Mouse (Mus musculus) megakaryocyte progenitor cell, adult 5-6 weeks (primary cell): ENCODE data around the gene Ntn4. TPM values are rescaled to one million over a fixed set of nuclear protein-coding genes. Genes with fewer than 3 reads are reported as not detected.

Experiments
- ATAC-seq: replicated peaks from 2 replicates; pipeline ENCODE4 v1.8.0; 2016; ENCODE audit warnings: mild to moderate bottlenecking, moderate TSS enrichment, inconsistent platforms; ENCODE audit not compliant: poor library complexity
- total RNA-seq, 2 experiments: library from RNA; stranded (forward) in 1 of 2; stranded (reverse) in 1 of 2; fragments of 157-497, 149-512 nt in 1 of 2; fragments of 200-1000 nt in 1 of 2; gene quantifications; 2 replicates each; pipeline versions ENCODE4 v1.2.3 to v1.2.4; 2015 to 2017

Gene Ntn4
- total RNA-seq, 2 experiments from 2014 or later: 1.1 to 1.2 TPM

- ATAC-seq: peak; percentile 21; the same call in 1 of the 2 replicates
These were observed 706 bp downstream of the Ntn4 start for GRCm38 (mm10) chr10:93640953-93641820.

- peak; percentile 51 for ATAC-seq
These were observed 1.6 kb downstream of the Ntn4 start for GRCm38 (mm10) chr10:93641821-93642746.

GRCm38 (mm10) chr10:93642897-93643296, 2.4 kb downstream of the Ntn4 start:
- ATAC-seq: no peak

DNA sequence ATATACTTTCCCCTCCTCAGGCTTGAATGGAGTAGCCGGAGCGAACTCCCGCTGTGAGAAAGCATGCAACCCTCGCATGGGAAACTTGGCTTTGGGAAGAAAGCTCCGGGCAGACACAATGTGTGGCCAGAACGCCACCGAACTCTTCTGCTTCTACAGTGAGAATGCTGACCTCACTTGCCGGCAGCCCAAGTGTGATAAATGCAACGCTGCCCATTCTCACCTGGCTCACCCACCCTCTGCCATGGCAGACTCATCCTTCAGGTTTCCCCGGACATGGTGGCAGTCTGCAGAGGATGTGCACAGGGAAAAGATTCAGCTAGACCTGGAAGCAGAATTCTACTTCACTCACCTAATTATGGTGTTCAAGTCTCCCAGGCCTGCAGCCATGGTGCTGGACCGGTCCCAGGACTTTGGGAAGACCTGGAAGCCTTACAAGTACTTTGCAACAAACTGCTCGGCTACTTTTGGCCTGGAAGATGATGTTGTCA, 4.0 kb downstream of the Ntn4 start:
- ATAC-seq: no peak

- ATAC-seq: peak; percentile 80
These were observed 7.4 kb downstream of the Ntn4 start for GRCm38 (mm10) chr10:93647655-93648561.

GRCm38 (mm10) chr10:93648598-93649102, 8.2 kb downstream of the Ntn4 start:
- ATAC-seq: peak; percentile 5; the same call in 1 of the 2 replicates

DNA sequence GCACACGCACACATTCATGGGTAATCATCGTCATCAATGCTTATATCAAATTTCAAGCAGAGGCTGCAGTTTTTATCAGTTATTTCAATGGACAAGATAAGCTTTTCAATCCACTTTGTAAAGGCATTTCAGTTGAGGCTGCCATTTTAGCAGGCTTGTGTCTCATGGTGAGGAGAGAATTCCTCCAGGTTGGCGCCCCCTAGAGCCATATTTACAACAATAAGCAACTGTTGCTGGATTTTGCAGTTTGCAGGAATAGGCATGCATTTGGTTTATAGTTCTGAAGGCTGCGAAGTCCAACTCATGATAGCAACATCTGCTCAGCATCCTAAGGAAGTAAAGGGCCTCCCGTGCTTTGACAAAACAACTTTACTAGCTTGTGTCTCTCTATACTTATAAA, 8.6 kb downstream of the Ntn4 start:
- no peak for ATAC-seq

DNA sequence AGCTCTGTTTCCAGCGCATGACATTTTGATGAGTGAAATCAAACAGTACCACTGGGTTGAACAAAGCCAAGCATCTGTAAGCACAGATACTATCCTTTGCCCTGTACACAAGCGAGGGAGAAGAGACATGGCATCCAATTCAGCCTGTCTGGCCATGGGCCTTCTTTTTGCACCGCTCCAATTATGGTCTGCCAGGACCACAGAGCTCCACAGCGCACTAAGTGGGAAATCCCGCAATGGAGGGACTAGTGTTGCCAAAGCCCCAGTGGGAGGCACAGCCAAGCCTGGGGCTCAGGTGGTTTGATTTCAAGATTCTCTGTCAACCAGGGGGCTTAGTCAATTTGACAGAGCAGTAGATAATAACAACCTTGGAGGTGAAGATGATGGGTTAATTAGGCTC, 9.1 kb downstream of the Ntn4 start:
- ATAC-seq: no peak

DNA sequence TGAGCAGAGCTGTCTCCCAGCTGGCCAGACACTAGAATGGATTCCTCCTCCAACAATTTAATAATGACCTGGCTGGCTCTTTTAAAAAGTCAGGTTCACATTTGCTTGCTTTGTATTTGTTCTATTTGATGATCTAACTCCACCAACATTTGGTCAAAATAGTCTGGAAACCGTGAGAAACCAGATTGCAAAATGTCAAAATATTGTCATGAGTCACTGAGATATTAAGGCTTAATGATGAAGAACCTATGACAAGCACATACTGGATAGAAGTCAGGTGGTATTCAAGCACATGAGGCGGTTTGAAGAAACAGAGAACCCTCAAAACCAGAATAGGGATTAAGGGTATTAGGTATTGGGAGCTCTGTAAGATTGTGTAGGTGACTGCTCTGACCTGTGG, 12.8 kb downstream of the Ntn4 start:
- no peak for ATAC-seq

DNA sequence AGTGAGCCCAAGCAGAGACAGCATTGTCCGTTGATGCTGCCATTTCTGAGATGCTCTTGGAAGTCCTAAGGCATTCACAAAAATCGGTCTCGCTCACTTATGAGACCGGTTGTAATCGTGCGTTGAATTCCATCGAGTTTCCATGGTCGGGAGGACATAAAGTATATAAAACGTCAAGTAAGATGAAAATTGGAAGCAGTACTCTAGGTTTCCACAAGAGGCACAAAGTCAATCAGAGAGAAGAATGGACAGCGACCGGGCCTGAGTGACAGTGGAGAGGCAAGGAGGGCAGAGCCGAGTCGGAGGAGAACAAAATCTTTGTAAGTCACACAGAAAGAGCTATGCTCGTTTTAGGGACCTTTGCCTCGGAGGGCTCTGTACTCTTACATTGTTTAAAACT, 14.9 kb downstream of the Ntn4 start:
- peak; percentile 46; the same call in 1 of the 2 replicates for ATAC-seq

DNA sequence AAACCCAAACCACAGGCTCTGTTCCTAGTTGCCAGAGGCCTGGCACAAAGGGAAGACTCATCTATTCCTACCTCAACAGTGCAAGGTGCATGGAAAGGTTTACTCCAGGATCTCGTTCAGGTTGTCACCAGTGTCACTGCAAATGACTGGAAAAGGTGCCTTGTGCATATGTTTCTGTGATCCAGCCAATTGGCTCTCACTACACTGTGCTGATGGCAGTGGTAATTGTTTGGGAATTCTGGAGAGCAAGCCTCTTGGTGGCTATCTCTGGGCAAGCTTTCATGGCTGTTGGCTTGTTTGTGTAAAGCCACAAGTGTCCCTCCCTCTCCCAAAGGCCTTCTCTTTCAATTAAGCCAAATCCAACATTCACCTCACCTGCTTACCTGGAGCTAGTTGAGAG, 19.3 kb downstream of the Ntn4 start:
- ATAC-seq: no peak

GRCm38 (mm10) chr10:93661348-93661991, 21.0 kb downstream of the Ntn4 start:
- no peak for ATAC-seq

DNA sequence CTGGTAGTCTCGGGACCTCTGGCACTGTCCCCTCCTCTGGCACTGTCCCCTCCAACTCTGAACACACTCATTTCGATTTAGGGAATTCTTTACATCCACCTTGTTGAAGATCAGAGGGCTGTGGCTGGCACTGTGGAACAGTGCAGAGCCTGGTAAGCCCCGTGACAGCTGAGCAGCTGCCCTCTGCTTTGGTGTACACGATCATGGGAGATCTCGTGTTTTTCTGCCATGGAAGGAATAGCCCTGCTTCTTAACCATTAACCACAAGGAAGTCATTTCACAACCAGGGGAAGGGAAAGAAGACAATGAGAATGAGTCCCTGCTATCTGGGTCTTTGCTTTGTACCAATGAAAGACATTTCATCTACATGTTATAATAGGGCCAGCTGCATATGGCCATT, 21.5 kb downstream of the Ntn4 start:
- peak; percentile 51 for ATAC-seq

DNA sequence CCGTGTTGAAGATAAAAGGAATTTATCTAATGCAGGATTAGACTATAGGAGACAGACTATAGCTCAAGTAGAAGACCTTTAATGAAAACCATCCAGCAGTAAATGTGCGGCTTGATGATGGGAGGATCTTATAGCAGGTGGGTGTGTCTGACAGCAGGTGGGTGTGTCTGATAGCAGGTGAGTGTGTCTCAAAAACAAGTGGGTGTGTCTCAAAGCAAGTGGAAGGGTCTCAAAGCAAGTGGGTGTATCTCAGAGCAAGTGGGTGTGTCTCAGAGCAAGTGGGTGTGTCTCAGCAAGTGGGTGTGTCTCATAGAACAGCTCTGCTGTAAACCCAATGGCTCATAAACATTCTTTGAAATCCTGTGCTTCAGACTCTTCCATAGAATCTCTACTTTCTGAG, 25.7 kb downstream of the Ntn4 start:
- peak; percentile 88 for ATAC-seq

DNA sequence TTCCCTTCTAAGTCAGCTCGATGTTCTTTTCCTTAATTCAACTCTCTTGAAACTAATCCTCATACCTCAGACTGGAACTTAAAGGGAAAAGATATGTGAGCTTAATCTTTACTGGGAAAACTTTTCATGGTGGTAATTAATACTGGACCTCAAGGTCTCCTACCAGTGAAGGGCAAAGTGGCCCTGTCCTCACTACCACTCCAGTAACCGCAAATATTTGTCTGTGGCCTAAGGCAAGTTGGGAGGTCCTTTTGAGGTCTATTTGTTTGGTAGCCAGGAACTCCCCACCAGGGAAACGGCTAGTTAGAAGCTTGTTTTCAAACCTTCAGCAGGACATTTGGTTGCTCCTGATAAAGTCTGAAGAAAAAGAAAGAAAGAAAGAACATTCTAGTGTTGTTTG, 26.5 kb downstream of the Ntn4 start:
- 0 out of 2 replicates have a peak, but pooled peaks have one; percentile 8 for ATAC-seq

GRCm38 (mm10) chr10:93672646-93673479, 32.4 kb downstream of the Ntn4 start:
- ATAC-seq: peak; percentile 64

DNA sequence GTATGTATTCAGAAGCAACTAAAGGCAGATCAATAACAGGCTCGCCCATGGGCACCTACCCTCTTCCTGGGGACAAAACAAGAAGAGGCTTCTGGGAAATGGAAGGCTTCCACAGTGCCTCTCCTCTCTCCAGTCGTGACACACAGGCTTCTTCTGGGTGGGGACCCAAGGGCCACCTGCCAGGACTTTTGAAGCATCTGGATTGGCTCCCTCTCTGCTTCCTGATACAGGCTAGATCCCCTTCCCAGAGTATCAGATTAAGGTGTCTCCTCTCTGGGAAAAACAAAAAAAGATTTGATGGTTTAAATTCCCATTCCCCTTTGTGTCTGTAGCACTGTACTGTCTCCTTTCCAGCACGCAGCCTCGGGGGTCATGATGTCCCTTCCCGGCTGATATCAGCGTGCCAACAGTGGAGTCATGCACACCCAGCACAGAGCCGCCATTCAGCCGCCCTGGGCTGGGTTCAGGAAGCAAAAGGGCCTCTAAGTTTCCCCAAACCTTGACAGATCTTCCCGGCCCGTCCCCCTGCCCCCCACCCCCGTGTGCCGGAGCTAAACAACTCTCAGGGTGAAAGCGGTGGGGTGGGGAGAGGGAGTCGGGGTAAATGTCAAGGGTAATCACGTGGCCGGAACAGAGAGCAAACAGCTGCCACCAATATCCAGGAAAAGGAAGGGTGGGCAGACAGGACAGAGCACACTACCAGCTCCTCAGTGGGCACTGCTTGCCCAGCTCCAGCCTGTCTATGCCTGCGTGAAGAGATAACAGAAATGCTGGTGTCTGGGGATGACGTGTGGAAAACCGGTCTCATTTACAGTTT, 38.9 kb downstream of the Ntn4 start:
- peak; percentile 52 for ATAC-seq
